Mouse (Mus musculus): Measurements from ENCODE around the gene Phlpp2. TPM values are rescaled to one million over a fixed set of nuclear protein-coding genes. Genes with fewer than 3 reads are reported as not detected.
"Not testable (repeated sequence)": the region's sequence is repeated elsewhere in the genome, so short reads cannot be mapped to it uniquely, and the experiment has no call there.

Phlpp2 gene
- polyA plus RNA-seq, 1 experiment: 4.1 TPM

- Histone ChIP-seq H3K27me3 (ENCODE audit: control insufficient read depth, insufficient read depth, low read length) (no peaks in the 10 kb centered on the region), H3K4me1 (ENCODE audit: control insufficient read depth, insufficient read depth, insufficient read length) (peaks cover 7% of the 10 kb centered on the region), H3K4me3 (ENCODE audit: extremely low read depth, insufficient read depth, insufficient read length) (no peak overlapping the region), H3K27ac (ENCODE audit: insufficient read depth, low read length) (no peak overlapping the region), H3K36me3 (ENCODE audit: control insufficient read depth, insufficient read depth, low read length) (no peaks in the 10 kb centered on the region)
- TF ChIP-seq CTCF (IDR thresholded peaks at IDR 0.05; ENCODE audit: extremely low read depth, insufficient read depth, insufficient read length, insufficient replicate concordance) (no peak), POLR2A (IDR thresholded peaks at IDR 0.05; ENCODE audit: low read depth, low read length) (no peak)
- 70% methylated on average over 1 of the region's 1 CpGs for WGBS
- no peak for DNase-seq (ENCODE audit: low read depth in 1 of 2, low spot score in 2 of 2)
These were observed 2.7 kb downstream of the Phlpp2 start for GRCm38 (mm10) chr8:109871056-109871455.

- H3K4me1 ChIP-seq (ENCODE audit: control insufficient read depth, insufficient read depth, insufficient read length); H3K27me3 ChIP-seq (ENCODE audit: control insufficient read depth, insufficient read depth, low read length); H3K27ac ChIP-seq (ENCODE audit: insufficient read depth, low read length); H3K4me3 ChIP-seq (ENCODE audit: extremely low read depth, insufficient read depth, insufficient read length); DNase-seq (ENCODE audit: low read depth in 1 of 2, low spot score in 2 of 2); H3K36me3 ChIP-seq (ENCODE audit: control insufficient read depth, insufficient read depth, low read length): not testable (repeated sequence)
- WGBS: 89% methylated on average over 3 of the region's 3 CpGs
These were observed 5.5 kb downstream of the Phlpp2 start for GRCm38 (mm10) chr8:109873800-109874199.

- Histone ChIP-seq H3K4me3 (ENCODE audit: extremely low read depth, insufficient read depth, insufficient read length) (no peak overlapping the region), H3K36me3 (ENCODE audit: control insufficient read depth, insufficient read depth, low read length) (peaks cover 9% of the 10 kb centered on the region; the same call in 1 of the 2 replicates), H3K27ac (ENCODE audit: insufficient read depth, low read length) (no peak overlapping the region), H3K27me3 (ENCODE audit: control insufficient read depth, insufficient read depth, low read length) (no peaks in the 10 kb centered on the region), H3K4me1 (ENCODE audit: control insufficient read depth, insufficient read depth, insufficient read length) (no peaks in the 10 kb centered on the region)
- TF ChIP-seq POLR2A (IDR thresholded peaks at IDR 0.05; ENCODE audit: low read depth, low read length): no peak
- TF ChIP-seq CTCF (IDR thresholded peaks at IDR 0.05; ENCODE audit: extremely low read depth, insufficient read depth, insufficient read length, insufficient replicate concordance): no peak
- 93% methylated on average over 5 of the region's 5 CpGs for WGBS
- no peak for DNase-seq (ENCODE audit: low read depth in 1 of 2, low spot score in 2 of 2)
These were observed 11.8 kb downstream of the Phlpp2 start for GRCm38 (mm10) chr8:109880012-109880662.

GRCm38 (mm10) chr8:109885294-109885693, 17.0 kb downstream of the Phlpp2 start:
- Histone ChIP-seq H3K27ac (ENCODE audit: insufficient read depth, low read length) (no peak overlapping the region), H3K4me3 (ENCODE audit: extremely low read depth, insufficient read depth, insufficient read length) (no peak overlapping the region), H3K4me1 (ENCODE audit: control insufficient read depth, insufficient read depth, insufficient read length) (no peaks in the 10 kb centered on the region), H3K27me3 (ENCODE audit: control insufficient read depth, insufficient read depth, low read length) (no peaks in the 10 kb centered on the region), H3K36me3 (ENCODE audit: control insufficient read depth, insufficient read depth, low read length) (peaks cover 4% of the 10 kb centered on the region; the same call in 1 of the 2 replicates)
- no peak for TF ChIP-seq POLR2A (IDR thresholded peaks at IDR 0.05; ENCODE audit: low read depth, low read length)
- TF ChIP-seq CTCF (IDR thresholded peaks at IDR 0.05; ENCODE audit: extremely low read depth, insufficient read depth, insufficient read length, insufficient replicate concordance): no peak
- DNase-seq (ENCODE audit: low read depth in 1 of 2, low spot score in 2 of 2): no peak

- Histone ChIP-seq H3K4me1 (ENCODE audit: control insufficient read depth, insufficient read depth, insufficient read length) (no peaks in the 10 kb centered on the region), H3K27ac (ENCODE audit: insufficient read depth, low read length) (no peak overlapping the region), H3K36me3 (ENCODE audit: control insufficient read depth, insufficient read depth, low read length) (peaks cover 1% of the 10 kb centered on the region; the same call in 1 of the 2 replicates), H3K27me3 (ENCODE audit: control insufficient read depth, insufficient read depth, low read length) (no peaks in the 10 kb centered on the region), H3K4me3 (ENCODE audit: extremely low read depth, insufficient read depth, insufficient read length) (no peak overlapping the region)
- TF ChIP-seq POLR2A (IDR thresholded peaks at IDR 0.05; ENCODE audit: low read depth, low read length): no peak
- TF ChIP-seq CTCF (IDR thresholded peaks at IDR 0.05; ENCODE audit: extremely low read depth, insufficient read depth, insufficient read length, insufficient replicate concordance): no peak
- no peak for DNase-seq (ENCODE audit: low read depth in 1 of 2, low spot score in 2 of 2)
- 86% methylated on average over 1 of the region's 1 CpGs for WGBS
These were observed 20.9 kb downstream of the Phlpp2 start for GRCm38 (mm10) chr8:109889211-109889610.

- no peak overlapping the region for H3K4me3 ChIP-seq (ENCODE audit: extremely low read depth, insufficient read depth, insufficient read length)
- no peak overlapping the region for H3K27ac ChIP-seq (ENCODE audit: insufficient read depth, low read length)
- no peak for TF ChIP-seq CTCF (IDR thresholded peaks at IDR 0.05; ENCODE audit: extremely low read depth, insufficient read depth, insufficient read length, insufficient replicate concordance)
- TF ChIP-seq POLR2A (IDR thresholded peaks at IDR 0.05; ENCODE audit: low read depth, low read length): no peak
- no peaks in the 10 kb centered on the region for H3K4me1 ChIP-seq (ENCODE audit: control insufficient read depth, insufficient read depth, insufficient read length)
- 94% methylated on average over 3 of the region's 3 CpGs for WGBS
- DNase-seq (ENCODE audit: low read depth in 1 of 2, low spot score in 2 of 2): no peak
- H3K36me3 ChIP-seq (ENCODE audit: control insufficient read depth, insufficient read depth, low read length): peaks cover 1% of the 10 kb centered on the region; the same call in 1 of the 2 replicates
- H3K27me3 ChIP-seq (ENCODE audit: control insufficient read depth, insufficient read depth, low read length): no peaks in the 10 kb centered on the region
These were observed 22.6 kb downstream of the Phlpp2 start for GRCm38 (mm10) chr8:109890794-109891585.

- WGBS: 100% methylated on average over 1 of the region's 1 CpGs
- no peak for TF ChIP-seq POLR2A (IDR thresholded peaks at IDR 0.05; ENCODE audit: low read depth, low read length)
- TF ChIP-seq CTCF (IDR thresholded peaks at IDR 0.05; ENCODE audit: extremely low read depth, insufficient read depth, insufficient read length, insufficient replicate concordance): no peak
- no peak overlapping the region for H3K27ac ChIP-seq (ENCODE audit: insufficient read depth, low read length)
These were observed 26.3 kb downstream of the Phlpp2 start for GRCm38 (mm10) chr8:109894636-109895035.

More at GRCm38 (mm10) chr8:109894636-109895035, 26.3 kb downstream of the Phlpp2 start:
- no peak overlapping the region for H3K4me3 ChIP-seq (ENCODE audit: extremely low read depth, insufficient read depth, insufficient read length)
- H3K27me3 ChIP-seq (ENCODE audit: control insufficient read depth, insufficient read depth, low read length): no peaks in the 10 kb centered on the region
- DNase-seq (ENCODE audit: low read depth in 1 of 2, low spot score in 2 of 2): no peak
- no peaks in the 10 kb centered on the region; the same call in 1 of the 2 replicates for H3K36me3 ChIP-seq (ENCODE audit: control insufficient read depth, insufficient read depth, low read length)
- H3K4me1 ChIP-seq (ENCODE audit: control insufficient read depth, insufficient read depth, insufficient read length): no peaks in the 10 kb centered on the region
